Mouse (Mus musculus) neutrophil, adult 5-6 weeks (primary cell): ENCODE results near the gene P4ha3. TPM values are rescaled to one million over a fixed set of nuclear protein-coding genes. Genes with fewer than 3 reads are reported as not detected.
"Not testable (repeated sequence)": the region's sequence is repeated elsewhere in the genome, so short reads cannot be mapped to it uniquely, and the experiment has no call there.

Experiments
- ATAC-seq: fragments of 151-379, 151-347 bp; 2 replicates; pipeline ENCODE4 v1.8.0; 2017; ENCODE audit warnings: mild to moderate bottlenecking, moderate TSS enrichment; ENCODE audit not compliant: insufficient number of reproducible peaks, poor library complexity, low FRiP score, severe bottlenecking; ENCODE audit errors: extremely low read depth
- total RNA-seq: library from RNA; stranded (forward); fragments of 200-1000 nt; gene quantifications from 2 replicates; pipeline ENCODE4 v1.2.3, GENCODE M21; 2017

P4ha3 gene
- not detected in 2 replicates for total RNA-seq

DNA sequence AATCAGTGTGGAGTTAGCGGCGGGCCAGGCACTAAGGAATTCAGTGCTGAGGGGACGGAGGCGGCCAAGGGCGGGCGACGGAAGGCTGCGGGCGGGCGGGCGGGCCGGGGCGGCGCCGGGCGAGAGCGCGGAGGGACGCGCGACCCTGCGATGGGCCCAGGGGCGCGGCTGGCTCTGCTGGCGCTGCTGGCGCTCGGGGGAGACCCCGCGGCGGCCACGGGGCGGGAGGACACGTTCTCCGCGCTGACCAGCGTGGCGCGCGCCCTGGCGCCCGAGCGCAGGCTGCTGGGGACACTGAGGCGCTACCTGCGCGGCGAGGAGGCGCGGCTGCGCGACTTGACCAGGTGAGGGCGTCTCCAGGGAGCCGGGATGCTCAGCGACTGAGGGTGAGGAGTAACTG lies at the start of gene P4ha3:
P4ha3 (plus strand) TSS at position 138 of the 400 bp plus-strand sequence.
- ATAC-seq: no peak

DNA sequence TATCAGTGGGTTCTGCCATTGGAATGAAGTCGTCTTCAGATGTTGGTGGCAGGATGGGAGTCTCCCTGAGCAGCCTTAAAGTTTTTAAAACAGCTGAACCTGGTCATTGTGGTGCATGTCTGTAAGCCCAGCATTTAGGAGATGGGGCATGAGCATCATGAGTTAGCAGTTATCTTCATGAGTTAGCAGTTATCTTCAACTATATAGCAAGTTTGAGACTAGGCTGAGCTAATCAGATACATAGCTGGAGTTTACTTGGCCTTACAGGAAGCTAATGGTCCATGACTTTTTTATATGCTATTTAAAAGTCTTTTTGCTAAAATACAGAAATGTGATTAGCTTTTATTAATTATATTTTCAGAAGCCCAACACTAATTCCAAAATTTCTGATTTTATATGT lies 47.0 kb upstream of the P4ha3 start:
- ATAC-seq: no peak

DNA sequence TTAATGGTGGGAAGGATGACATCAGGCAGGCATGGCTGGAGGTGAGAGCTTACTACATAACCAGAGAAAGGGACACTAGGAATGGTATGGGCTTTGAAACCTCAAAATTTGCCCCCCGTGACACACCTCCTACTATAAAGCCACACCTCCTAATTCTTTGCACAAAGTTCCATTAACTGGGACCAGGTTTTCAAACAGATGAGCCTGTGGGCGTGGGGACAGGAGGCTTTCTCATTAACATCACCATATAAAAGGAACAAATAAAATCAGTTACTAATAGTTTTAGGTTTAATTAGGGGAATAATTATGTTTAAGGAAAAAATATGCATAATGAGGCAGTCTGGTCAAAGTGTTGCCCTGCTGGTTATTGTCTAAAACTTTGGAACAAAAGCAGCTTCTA lies 44.7 kb upstream of the P4ha3 start:
- ATAC-seq: no peak

DNA sequence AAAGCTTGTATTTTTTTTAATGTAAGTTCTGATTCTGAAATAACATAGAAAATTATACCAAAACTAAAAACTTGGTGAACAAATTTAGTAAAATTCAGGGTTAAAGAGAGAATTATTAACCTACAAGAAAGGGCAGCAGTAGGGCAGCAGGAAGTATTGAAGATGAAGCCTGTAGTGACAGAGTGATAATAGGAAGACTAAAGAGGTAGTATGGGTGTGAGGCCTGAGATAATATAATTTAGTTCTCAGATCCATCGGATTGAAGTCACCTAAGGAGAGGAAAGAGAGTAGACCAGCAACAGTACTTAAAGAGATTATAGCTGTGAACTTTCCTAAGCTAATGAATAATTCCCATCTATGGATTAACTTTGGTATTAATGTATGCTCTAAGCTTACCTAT lies 42.3 kb upstream of the P4ha3 start:
- no peak for ATAC-seq

DNA sequence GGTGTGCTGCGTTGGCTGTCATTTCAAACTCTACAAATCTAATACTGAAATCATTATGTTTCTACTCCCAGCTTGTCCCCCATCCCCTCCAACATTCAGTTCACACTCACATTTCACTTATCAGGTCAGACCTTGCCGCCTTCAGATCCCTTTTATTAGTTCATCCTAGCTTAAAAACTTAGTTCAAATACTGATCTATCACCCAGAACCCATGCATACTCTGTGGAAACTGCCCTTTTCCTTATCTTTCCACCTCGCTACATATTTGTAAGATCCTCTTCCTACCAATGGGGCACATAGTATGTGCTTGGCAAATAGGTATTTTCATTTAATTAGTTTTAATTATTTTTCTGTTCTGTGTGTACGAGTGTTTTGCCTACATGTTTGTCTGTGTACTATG lies 41.1 kb upstream of the P4ha3 start:
- ATAC-seq: no peak

DNA sequence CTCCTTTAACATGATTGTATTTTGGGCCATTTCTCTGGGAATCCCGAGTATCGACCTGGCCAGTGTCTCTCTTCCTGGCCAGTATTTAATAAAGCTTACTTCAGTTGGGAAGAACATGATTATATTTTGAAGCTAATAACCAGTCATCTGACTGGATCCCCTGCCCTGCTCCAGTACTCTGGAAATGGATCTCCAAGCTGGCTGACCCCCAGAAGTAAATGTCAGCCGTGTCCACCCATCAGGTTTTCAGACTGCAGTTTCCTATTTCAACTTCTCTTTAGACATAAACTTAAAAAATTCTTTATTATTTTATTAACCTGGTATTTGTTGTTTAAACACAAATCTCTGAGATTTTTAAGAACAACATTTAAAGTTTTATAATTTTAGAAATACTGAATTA lies 40.1 kb upstream of the P4ha3 start:
- no peak for ATAC-seq

DNA sequence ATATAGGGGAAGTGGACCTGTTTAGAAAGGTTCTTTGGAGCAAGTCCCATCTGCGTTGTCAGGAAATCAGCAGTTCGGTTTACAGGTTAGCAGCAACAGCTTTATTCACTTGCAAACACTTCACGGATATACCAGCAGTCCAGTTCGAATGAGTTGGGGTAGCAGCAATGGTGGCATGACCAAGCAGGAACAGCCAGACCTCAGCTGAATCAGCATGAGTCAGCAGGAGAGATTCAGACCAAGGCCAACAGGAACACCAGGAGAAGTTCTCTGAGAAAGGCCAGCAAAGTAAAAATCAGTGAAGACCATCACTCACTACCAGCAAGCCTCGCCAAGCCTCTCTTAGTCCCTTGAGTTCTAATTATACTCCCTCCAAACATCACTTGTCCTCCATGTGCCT lies 34.7 kb upstream of the P4ha3 start:
- no peak for ATAC-seq

DNA sequence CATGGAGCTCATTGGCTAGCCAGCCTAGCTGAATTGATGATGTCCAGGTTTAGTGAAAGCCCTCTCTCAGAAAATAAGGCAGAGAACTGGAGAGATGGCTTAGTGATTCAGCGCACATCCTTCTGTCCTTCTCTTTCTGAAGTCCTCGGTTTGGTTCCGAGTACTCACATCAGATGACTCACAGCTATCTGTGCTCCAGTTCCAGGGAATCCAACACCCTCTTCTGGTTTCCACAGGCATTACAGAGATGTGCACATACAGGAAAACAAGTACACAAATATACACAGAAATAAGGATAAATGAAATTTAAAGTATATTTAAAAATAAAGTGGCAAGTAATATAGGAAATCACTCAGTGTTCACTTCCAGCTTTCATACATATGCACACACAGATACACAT lies 23.0 kb upstream of the P4ha3 start:
- no peak for ATAC-seq

DNA sequence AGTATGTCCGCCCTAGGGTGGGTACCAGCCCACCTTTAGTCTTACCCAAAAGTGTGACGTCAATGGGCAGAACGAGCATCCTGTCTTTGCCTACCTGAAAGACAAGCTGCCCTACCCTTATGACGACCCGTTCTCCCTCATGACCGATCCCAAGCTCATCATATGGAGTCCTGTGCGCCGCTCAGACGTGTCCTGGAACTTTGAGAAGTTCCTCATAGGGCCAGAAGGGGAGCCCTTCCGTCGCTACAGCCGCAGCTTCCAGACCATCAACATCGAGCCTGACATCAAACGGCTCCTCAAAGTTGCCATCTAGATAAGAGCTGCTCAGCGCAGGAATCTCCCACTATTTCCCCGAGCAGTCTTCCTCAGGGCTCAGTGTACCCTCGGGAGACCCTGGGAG lies 20.4 kb upstream of the P4ha3 start:
- ATAC-seq: not testable (repeated sequence)

DNA sequence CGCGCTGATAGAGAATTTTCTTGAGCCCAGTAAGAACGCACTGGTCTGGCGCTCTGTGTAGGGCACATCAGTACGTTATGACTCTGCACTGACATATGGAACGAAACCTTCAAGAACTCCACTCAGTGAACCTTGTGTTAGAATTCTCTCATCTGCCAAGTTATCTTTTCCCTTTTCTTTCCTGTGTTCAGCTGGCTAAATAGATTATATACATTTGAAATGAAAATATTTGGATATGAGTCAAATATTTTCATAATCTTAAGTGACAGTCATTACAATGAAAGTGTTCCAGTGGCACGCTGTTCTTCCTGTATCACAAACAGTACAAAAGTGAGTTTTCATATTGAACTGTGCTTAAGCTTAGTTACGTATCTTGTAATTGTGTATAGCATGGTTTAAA lies 13.0 kb upstream of the P4ha3 start:
- no peak for ATAC-seq

DNA sequence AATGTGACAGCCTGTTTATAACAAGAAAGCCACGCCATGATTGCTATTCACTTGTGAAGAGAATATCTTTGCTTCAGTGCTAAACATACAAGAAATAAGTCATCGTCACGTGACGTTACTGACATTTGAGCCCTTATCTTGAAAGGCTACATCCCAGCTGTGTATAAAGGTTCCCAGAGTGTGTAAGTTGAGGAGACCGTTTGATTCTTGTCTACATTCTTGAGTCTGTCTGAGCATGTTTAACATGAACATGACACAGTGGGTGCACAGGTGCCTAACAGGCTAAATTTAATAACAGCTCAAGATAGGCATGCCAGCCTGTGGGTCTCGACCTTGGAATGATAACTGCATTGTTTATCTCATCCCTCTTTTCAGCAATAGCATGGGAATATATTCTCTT lies 10.8 kb upstream of the P4ha3 start:
- ATAC-seq: no peak

DNA sequence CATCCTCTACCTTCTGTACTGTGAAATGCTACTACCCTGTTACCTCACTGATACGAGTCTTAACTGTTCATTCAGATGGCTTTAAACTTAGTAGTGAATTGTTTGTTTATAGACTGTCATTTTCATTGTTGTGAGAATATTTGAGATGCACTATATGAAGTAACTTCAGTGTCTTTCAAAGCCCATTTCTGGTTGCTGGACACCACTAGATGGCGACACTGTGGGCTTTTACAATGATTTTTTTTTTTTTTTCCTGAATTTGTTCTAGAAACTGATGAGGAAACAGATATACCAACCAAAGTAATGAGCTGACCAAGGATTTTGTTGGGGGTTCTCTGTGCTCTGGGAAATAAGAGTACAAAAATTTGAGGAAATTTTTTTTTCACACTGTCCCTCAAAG lies 8.9 kb upstream of the P4ha3 start:
- no peak for ATAC-seq

DNA sequence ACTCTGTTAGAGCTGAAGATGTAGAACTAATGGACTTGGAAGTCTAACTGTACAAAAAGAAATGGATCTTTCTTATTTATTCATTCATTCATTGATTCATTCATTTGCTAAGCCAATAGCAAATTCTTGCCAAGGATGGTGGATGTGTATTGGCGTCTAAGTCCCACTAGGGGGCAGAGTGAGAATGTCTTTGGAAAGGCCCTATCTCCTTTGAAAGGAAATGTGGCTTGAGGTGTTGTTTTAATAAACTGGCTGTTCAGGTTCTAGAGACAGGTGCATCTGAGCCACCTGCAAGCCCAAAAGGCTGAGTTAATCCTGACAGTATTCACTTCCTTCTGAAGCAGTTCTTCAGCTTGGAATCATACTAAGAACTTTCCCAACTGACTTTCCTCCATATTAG lies 5.5 kb upstream of the P4ha3 start:
- no peak for ATAC-seq

DNA sequence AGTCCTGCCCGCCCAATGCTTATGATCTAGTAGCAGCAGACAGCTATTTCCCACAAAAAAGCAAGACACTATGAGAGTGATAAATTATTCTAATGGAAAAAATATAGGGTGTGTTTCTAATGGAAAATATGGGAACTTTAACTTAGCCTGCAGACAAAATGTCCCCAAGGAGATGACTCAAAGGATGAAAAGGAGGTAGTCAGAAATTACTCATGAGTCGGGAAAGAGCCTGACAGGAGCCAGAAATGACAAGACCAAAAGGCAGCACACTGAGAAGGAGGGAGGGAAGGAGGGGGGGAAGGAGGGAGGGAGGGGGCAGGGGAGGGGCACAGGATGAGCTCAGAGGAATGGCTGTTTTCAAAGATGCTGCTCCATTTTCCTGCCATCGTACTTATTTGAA lies 3.7 kb upstream of the P4ha3 start:
- no peak for ATAC-seq

DNA sequence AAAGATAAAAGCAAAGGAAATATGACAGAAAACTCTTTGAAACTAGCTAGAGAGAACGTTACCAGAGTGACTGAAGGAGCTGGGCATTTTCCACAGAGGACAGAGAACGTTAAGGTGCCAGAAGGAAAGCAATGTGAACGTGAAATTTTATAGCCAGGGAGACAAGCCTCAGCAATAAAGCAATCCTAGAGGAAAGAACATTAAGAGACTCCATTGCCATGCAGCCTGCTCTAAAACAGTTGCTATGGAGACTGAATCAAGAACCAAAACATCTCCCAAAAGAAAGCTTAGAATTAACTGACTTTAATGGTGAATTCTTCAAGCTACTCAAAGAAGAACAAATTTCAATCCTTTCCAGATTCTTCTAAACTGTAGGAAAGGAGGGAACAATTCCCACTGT lies 2.0 kb upstream of the P4ha3 start:
- ATAC-seq: no peak

DNA sequence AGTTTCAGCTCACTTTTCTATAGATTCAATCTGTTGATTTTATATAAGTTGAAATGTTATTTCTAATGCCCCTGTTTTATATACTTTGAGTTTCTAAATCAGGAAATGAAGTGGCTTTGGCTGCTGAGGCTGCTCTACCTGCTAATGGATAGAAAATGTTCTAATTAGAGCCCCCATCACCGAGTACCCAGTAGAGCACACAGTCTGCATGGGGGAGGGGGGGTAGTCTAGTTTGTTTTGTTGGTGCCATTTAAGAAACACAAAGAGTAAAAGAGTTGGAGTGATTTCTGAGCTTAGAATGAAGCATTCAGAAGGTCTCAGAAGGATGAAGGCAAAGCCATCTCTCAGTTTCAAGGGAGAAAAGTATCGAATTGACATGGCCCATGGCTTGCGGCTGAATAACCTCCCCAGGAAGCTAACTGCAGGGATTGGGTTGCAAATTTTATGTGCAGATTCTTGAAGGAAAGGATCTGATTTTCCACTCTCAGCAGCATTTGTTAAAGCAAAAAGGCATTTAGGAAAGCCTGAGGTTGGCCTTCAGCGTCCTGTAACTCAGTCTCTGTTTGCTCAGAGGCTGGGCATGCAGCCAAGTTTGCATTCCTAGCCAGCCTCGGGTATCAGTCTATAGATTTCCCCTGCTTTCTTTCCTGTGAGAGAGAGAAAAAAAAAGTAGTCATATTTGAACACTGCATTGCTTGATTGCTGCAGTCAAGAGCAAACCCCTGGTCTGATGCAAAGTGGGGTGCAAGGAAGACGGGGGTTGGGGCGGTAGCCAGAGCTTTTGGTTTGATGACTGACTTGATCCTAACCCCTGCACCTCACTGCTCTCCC lies 2.6 kb downstream of the P4ha3 start:
- ATAC-seq: no peak

DNA sequence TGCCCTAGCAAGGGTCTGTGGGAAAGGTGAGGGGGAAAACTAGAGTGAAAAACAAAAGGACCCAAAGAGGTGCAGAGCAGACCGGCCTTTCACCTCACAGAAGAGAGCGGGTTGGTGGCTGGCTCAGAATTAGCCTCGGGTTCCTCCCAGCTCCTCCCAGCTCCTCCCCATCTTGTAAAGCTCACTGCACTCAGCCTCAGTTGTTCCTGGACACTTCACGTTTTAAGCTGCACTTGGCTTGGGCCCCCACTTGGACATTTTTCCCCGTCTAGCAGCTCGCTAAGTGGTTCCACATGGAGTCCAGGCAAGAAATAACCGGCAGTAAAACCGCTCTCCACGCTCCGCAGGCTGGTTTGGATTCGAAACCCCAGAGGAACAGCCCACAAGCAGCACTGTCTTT lies 3.3 kb downstream of the P4ha3 start:
- no peak for ATAC-seq

DNA sequence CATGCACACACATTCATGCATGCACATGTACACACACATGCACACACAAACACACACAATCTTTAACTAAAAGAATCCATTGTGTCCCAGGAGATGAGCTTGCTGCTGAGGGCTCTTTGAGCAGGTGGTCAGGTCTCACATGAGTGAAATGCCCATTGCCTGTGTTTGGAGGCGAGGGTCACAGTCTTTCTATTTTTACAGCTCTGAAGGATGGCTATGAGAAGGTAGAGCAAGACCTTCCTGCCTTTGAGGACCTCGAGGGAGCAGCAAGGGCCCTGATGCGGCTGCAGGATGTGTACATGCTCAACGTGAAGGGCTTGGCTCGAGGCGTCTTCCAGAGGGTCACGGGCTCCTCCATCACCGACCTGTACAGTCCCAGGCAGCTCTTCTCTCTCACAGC lies 8.2 kb downstream of the P4ha3 start:
- ATAC-seq: no peak

DNA sequence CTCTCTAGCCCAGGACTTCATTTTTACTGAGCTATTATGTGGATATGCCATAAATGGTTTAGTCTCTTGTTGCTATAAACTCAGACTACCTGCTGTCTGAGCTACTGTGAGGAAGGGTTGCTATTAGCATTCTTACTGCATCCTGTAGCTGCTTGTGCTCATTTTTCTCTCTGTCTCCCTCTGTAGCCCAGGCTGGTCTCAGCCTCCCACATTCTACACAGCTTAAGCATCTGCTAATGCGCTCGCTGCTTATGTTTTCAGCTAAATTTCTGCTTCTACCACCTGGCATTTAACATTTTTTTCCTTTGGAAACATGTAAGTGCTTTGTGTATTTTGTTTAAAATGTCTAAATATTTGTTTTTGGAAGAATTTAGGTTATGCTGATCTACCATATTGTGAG lies 10.4 kb downstream of the P4ha3 start:
- ATAC-seq: no peak

DNA sequence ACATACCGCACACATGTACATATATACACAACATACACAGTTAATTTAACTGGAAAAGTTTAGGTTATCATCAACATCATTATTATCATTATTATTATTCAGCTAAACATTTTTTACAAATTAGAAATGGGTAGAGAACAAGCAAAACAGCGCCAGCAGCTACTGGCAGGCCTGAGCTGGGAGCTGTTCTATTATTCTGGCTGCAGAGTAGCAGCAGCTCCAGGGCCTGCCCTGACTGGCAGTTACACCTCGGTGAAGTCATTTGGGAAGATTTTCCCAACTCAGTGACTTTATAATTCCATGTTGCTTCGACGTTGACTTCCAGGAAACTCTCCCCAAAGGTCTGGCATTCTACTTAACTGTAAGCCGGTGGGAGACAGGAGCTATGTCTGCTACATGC lies 11.4 kb downstream of the P4ha3 start:
- ATAC-seq: no peak

DNA sequence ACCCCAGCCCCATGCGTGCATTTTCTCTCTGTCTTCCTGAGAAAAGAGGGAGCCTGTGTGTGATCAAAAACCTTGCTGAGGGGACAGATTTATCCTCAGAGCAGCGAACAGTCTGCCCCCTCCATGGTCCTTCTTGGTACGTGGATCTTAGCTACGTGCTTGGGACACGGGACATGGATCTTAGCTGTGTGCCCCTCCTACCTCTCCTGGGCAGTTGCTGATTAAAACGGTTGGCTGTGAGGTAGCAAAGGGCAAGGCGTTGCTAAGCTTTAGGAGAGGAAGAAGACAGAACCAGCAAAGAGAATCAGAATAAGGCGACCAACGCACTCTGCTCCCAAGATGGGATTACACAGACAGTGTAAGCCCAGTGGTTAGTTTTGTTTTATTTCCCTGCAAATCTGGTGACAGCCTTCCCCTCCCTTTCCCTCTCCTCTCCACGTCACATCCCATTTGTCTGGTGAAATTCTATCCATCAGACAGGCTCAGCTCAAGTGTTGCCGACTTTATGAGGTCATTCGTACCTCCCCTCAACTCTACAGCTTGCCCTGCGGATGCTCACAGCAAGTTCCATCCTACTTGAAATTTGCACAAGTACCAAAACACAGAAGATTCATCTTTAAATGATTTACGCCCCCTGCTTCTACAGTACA lies 13.7 kb downstream of the P4ha3 start:
- ATAC-seq: no peak
